Mouse (Mus musculus) neural tube, embryonic 12.5 days (tissue): ENCODE measurements around the gene Tmem104. TPM values are rescaled to one million over a fixed set of nuclear protein-coding genes. Genes with fewer than 3 reads are reported as not detected.

Experiments used
- ATAC-seq: fragments of 200-750 bp; cut with Nextera tagmentation; 2 replicates; pipeline ENCODE4 v1.8.0; 2017; ENCODE audit warnings: low read depth, mild to moderate bottlenecking, moderate TSS enrichment, moderate library complexity; ENCODE audit not compliant: low FRiP score
- H3K27ac ChIP-seq: fragments of 300-500 bp; sonication (generic); 2 replicates; pipeline ENCODE4 v1.5.1; 2016
- H3K27me3 ChIP-seq: fragments of 300-500 bp; sonication (generic); replicated peaks from 2 replicates; pipeline ENCODE4 v1.6.1; 2016; ENCODE audit warnings: mild to moderate bottlenecking
- H3K36me3 ChIP-seq: fragments of 300-500 bp; sonication (generic); 2 replicates; pipeline ENCODE4 v1.6.1; 2016; ENCODE audit warnings: mild to moderate bottlenecking
- H3K4me1 ChIP-seq: fragments of 300-500 bp; sonication (generic); 2 replicates; pipeline ENCODE4 v1.6.1; 2016
- H3K4me2 ChIP-seq: fragments of 300-500 bp; sonication (generic); replicated peaks from 2 replicates; pipeline ENCODE4 v1.6.1; 2016; ENCODE audit warnings: mild to moderate bottlenecking
- H3K4me3 ChIP-seq: fragments of 300-500 bp; sonication (generic); 2 replicates; pipeline ENCODE4 v1.5.1; 2016
- H3K9ac ChIP-seq: fragments of 300-500 bp; sonication (generic); 2 replicates; pipeline ENCODE4 v1.6.1; 2016; ENCODE audit warnings: mild to moderate bottlenecking
- H3K9me3 ChIP-seq: fragments of 300-500 bp; sonication (generic); 2 replicates; pipeline ENCODE4 v1.6.1; 2016; ENCODE audit warnings: mild to moderate bottlenecking
- WGBS: fragments of 180-500 bp; shearing (Covaris S2); methylation state at CpG from one replicate; pipeline ENCODE4 v1.1.7; 2016; 5-methylcytosine and 5-hydroxymethylcytosine counted together
- polyA plus RNA-seq: library from polyadenylated mRNA; unstranded; fragments of >200 nt; fragmentation: Nextera tagmentation; extraction: Ambion mirVana; gene quantifications from 2 replicates; pipeline ENCODE4 v1.2.1, GENCODE M21; 2016

Tmem104 gene
- polyA plus RNA-seq, 1 experiment from 2014 or later: 9.7 TPM

DNA sequence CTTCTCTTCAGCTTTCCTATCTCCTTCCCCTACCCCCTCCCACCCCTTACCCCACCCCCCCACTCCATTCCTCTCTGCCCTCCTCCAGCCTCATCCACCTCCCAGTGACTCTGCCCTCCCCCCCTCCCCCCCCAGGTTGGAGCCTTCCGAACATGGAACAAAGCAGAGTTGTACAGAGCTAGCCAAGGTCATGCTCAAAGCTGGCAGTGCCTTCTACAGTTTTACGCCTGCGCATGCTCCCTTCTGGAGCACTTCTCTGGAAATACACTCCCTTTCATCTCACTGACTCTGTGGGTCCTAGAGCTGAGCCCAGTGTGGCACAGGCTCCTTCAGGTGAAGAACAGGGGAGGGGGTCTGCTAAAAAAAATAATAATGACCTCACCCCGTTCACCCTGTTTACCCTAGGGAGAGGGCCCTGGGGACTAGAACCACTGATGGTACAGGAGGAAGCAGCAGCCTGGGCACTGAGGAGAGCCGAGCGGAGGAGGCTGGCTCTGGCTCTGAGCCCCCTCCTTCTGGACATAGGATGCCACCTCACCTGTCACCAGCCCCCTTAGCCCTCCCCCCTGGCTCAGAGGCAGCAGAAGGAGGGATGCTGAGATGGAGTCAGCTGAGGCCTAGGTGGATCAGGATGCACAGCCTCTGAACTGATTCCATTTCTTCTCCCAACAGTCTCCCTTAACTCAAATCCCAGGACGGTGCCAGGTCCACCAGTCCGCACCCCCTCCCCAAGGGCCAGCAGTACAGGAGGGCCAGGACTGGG is 95.6 kb downstream of the Tmem104 start:
- ATAC-seq: no peak
- Histone ChIP-seq H3K9ac (no peak overlapping the region), H3K4me1 (peaks cover 6% of the 10 kb centered on the region), H3K4me3 (no peak overlapping the region), H3K27ac (no peak overlapping the region), H3K4me2 (no peak overlapping the region), H3K36me3 (no peaks in the 10 kb centered on the region), H3K9me3 (no peaks in the 10 kb centered on the region), H3K27me3 (no peaks in the 10 kb centered on the region)
- 87% methylated on average over 8 of the region's 8 CpGs for WGBS

DNA sequence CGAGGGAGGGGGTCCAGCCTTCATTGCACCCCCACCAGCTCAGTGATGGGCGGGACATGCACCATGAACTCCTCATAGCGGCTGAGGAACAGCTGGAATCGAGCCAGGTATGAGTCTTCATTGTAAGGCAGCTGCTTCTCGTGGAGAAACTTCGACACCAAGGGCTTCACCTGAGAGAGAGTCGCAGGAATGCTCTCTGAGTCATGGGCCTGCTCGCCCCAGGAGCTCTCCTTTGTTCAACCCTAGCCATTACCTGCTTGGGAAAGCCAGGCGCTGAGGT is 96.1 kb downstream of the Tmem104 start:
- Histone ChIP-seq H3K4me2 (no peak overlapping the region), H3K9ac (no peak overlapping the region), H3K27me3 (no peaks in the 10 kb centered on the region), H3K9me3 (no peaks in the 10 kb centered on the region), H3K4me1 (0 out of 2 replicates have a peak, but pooled peaks cover 4% of the 10 kb centered on the region), H3K36me3 (no peaks in the 10 kb centered on the region), H3K4me3 (no peak overlapping the region), H3K27ac (no peak overlapping the region)
- ATAC-seq: no peak
- WGBS: 76% methylated on average over 9 of the region's 9 CpGs

DNA sequence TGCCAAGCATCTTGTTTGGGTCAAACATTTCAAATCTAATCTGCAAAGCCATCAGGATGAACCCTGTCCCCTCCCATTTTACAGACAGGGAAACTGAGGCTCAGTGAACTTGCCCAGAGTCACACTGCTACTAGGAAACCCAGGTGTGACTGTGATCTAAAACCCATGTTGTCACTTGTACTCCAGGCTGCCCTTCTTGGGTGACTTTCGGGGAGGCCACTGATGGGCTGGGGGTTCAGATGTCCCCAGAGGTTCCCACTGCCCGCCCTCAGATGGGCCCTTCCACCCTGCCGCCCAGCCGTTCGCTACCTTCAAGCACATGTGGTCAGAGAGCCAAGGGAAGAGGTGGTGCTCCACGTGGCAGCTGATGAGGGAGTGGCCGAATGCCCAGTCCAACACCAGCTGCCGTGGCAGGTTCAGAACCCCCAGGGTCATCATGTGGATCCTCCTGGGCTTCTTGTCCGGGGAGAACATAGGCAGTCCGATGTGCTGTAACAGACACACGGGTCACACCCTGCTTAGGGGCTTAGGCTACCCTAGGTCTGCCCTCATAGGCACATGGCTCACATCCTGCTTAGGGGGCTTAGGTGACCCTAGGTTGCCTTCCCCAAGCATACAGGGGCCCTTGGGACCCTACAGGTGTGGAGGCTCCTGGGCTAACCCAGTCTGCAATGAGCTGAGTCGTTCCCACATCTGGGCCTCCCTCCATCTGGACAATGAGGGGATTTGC is 96.8 kb downstream of the Tmem104 start:
- no peaks in the 10 kb centered on the region for H3K36me3 ChIP-seq
- no peak overlapping the region for H3K4me2 ChIP-seq
- 87% methylated on average over 12 of the region's 12 CpGs for WGBS
- no peak for ATAC-seq
- no peak overlapping the region for H3K4me3 ChIP-seq
- H3K9ac ChIP-seq: no peak overlapping the region
- no peaks in the 10 kb centered on the region for H3K27me3 ChIP-seq
- no peak overlapping the region for H3K27ac ChIP-seq
- H3K9me3 ChIP-seq: no peaks in the 10 kb centered on the region
- 0 out of 2 replicates have a peak, but pooled peaks cover 4% of the 10 kb centered on the region for H3K4me1 ChIP-seq

DNA sequence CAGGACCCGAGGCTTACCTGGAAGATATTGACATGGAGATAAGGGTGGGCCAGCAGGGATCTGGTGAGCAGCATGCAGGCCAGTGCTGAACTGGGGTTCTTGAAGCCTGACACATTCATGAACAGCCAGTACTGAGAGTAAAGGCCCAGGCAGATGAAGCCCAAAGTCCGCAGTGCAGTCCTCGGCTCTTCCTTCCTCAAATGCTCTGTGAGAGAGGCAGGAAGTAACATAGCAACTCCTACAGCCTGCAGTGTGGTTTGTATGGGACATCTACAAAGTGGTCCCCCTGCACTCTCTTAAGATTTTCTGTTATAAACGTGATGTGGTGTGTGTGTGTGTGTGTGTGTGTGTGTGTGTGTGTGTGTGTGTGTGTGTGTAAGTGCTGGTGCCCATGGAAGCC is 98.0 kb downstream of the Tmem104 start:
- Histone ChIP-seq H3K36me3 (no peaks in the 10 kb centered on the region), H3K9me3 (no peaks in the 10 kb centered on the region), H3K27ac (no peak overlapping the region), H3K4me2 (no peak overlapping the region), H3K4me1 (0 out of 2 replicates have a peak, but pooled peaks cover 4% of the 10 kb centered on the region), H3K4me3 (no peak overlapping the region), H3K9ac (no peak overlapping the region), H3K27me3 (no peaks in the 10 kb centered on the region)
- no peak for ATAC-seq
- WGBS: 77% methylated on average over 4 of the region's 4 CpGs

DNA sequence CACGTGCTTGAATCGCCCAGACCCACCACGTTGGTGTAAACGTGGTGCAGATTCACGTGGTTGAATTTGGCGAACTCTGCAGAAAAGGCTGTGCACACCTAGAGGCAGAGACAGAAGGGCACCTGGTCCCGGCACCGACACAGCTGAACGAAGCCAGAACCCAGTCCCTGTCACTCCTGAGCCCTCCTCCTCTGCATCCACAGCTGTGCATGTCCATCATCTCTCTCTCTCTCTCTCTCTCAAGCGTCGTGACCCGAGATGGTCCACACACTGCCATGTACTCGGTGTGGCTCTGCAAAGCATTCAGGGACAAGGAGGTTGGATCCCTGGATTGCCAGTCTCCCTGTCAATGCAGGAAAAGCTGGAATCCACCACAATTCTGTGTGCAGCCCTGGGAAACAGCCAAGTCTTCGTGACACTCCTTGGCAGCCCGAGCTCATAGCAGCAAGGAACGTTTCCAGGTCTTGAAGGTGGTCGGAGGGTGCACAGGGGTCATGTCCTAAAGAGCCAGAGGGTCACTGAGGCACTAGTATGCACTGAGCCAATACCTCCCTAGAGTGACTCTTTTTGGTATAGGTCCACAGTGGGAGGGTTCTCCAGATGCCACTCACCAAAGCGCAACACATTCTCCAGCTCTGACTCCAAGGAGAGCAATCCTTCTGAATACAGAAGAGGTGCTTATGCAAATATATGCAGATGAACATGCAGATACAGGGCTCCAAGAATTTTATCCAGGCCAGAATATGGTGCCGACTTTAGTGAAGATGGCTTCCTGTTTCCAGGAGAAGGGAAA is 99.1 kb downstream of the Tmem104 start:
- Histone ChIP-seq H3K4me1 (0 out of 2 replicates have a peak, but pooled peaks cover 4% of the 10 kb centered on the region), H3K27me3 (no peaks in the 10 kb centered on the region), H3K9ac (no peak overlapping the region), H3K36me3 (no peaks in the 10 kb centered on the region), H3K4me2 (no peak overlapping the region), H3K4me3 (no peak overlapping the region), H3K9me3 (no peaks in the 10 kb centered on the region), H3K27ac (no peak overlapping the region)
- 81% methylated on average over 19 of the region's 19 CpGs for WGBS
- ATAC-seq: no peak

DNA sequence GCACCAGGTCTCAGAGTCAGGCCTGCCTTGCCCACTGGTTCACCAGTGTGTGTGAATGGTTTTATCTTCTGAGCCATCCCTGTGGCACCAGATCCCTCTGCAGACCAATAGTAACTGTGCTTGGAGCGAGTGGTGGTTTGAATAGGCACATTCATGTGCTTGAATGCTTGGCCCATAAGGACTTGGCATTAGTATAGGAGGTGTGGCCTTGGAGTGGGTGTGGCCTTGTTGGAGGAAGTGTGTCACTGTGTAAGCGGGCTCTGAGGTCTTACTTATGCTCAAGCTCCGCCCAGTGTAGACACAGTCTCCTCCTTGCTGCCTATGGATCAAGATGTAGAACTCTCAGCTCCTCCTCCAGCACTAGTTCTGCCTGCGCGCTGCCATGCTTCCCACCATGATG is 100.1 kb downstream of the Tmem104 start:
- ATAC-seq: no peak
- H3K27me3 ChIP-seq: no peaks in the 10 kb centered on the region
- 0 out of 2 replicates have a peak, but pooled peaks cover 4% of the 10 kb centered on the region for H3K4me1 ChIP-seq
- H3K36me3 ChIP-seq: no peaks in the 10 kb centered on the region
- H3K27ac ChIP-seq: no peak overlapping the region
- no peaks in the 10 kb centered on the region for H3K9me3 ChIP-seq
- H3K9ac ChIP-seq: no peak overlapping the region
- no peak overlapping the region for H3K4me3 ChIP-seq
- no peak overlapping the region for H3K4me2 ChIP-seq
- WGBS: 88% methylated on average over 5 of the region's 5 CpGs

DNA sequence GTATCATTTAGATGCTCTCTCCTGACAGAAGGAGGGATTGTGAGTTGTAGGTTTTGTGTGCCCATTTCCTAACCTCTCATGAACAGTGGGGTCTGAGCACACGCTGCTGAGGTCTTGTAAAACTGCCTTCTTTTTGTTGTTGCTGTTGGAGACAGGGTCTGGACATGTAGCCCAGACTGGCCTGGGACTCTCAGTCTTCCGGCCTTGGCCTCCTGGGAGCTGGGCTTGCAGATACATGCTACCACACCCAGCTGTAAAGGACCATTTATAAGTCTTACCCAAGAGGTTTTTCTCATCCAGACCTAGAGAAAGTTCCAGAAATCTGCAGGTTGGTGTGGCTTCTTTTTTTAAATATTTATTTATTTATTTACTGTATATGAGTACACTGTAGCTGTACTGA is 101.0 kb downstream of the Tmem104 start:
- no peak for ATAC-seq
- Histone ChIP-seq H3K36me3 (no peaks in the 10 kb centered on the region), H3K27me3 (no peaks in the 10 kb centered on the region), H3K9me3 (no peaks in the 10 kb centered on the region), H3K4me3 (no peak overlapping the region), H3K4me2 (no peak overlapping the region), H3K27ac (no peak overlapping the region), H3K9ac (no peak overlapping the region), H3K4me1 (0 out of 2 replicates have a peak, but pooled peaks cover 4% of the 10 kb centered on the region)
- WGBS: 89% methylated on average over 2 of the region's 2 CpGs

DNA sequence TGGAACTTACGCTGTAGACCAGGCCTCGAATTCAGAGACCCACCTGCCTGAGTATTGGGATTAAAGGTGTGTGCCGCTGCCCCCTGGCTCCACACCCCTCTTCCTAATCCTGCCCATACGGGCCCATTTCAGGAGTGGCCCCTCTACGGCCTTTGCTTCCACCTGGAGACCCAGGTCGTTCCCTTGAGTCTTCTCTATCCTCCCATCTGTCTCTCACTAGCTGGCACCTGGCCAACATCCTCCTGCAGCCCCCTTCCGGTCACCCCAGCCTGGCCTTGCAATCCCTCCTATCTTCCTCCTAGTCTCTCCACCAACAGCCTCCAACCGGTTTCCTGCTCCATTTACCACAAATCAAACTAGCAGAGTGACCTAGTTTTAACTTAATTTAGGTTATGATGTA is 102.6 kb downstream of the Tmem104 start:
- Histone ChIP-seq H3K4me2 (no peak overlapping the region), H3K9me3 (no peaks in the 10 kb centered on the region), H3K36me3 (no peaks in the 10 kb centered on the region), H3K27ac (no peak overlapping the region), H3K27me3 (no peaks in the 10 kb centered on the region), H3K4me3 (no peak overlapping the region), H3K4me1 (0 out of 2 replicates have a peak, but pooled peaks cover 4% of the 10 kb centered on the region), H3K9ac (no peak overlapping the region)
- no peak for ATAC-seq
- WGBS: 84% methylated on average over 8 of the region's 8 CpGs

DNA sequence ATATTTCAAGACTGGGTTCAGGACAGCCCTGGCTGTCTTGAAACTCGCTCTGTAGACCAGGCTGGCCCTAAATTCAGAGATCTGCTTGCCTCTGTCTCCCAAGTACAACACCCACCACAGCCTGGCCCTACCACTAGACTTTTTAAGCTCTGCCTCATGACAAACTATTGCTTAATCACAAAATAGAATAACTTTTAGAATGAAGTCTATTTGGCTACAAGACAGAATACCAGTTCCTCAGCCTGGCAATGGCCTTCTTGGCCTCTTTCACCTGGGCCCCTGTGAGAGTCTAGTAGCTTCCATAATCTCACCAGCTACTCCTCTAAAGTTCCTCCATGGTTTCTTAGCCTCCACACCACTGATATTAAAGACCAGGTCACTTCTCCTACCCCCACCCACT is 103.0 kb downstream of the Tmem104 start:
- ATAC-seq: no peak

DNA sequence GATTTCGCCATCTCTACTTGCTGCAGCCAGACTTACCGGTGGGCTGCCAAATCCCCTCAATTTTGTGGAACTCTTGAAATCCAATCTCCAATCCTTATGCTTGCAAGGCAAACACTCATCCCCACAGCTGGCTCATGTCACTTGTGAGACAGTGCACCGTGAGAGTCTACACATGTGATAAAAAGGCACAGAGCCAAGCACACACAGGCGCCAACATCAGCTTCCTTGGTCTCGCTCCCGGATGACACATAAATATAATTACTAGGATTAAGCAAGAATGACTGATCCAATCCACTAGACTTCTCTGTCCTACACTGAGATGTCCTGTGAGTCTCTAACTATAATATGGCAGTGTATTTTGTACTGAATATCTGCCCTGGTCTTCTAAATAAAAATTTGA is 103.6 kb downstream of the Tmem104 start:
- 88% methylated on average over 6 of the region's 6 CpGs for WGBS
- H3K4me1 ChIP-seq: 0 out of 2 replicates have a peak, but pooled peaks cover 4% of the 10 kb centered on the region
- ATAC-seq: no peak

More for the DNA sequence above, 103.0 kb downstream of the Tmem104 start:
- Histone ChIP-seq H3K4me3 (no peak overlapping the region), H3K9ac (no peak overlapping the region), H3K36me3 (no peaks in the 10 kb centered on the region), H3K9me3 (no peaks in the 10 kb centered on the region), H3K27me3 (no peaks in the 10 kb centered on the region), H3K4me1 (0 out of 2 replicates have a peak, but pooled peaks cover 4% of the 10 kb centered on the region), H3K27ac (no peak overlapping the region), H3K4me2 (no peak overlapping the region)
- 81% methylated on average over 1 of the region's 1 CpGs for whole genome bisulfite sequencing

DNA sequence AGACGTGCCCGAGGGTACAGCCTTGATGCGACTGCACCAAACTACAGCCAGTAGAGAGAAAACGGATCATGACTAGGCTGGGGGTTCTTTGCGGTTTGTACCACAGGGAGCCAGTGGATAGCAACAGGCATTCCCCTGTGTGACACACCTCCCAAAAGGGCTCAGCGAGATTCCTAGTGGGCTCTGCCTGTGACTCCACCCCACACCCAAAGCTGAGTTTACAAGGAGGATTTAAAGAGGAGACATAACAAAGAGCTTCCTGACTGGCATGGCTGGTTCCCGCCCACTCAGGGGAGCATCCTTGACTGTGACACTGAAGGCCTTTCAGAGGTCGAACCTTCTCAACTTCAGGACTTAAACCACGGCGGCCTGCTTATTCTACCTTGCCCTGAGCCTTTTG is 104.2 kb downstream of the Tmem104 start:
- WGBS: 79% methylated on average over 10 of the region's 10 CpGs
- Histone ChIP-seq H3K4me2 (no peak overlapping the region), H3K9me3 (no peaks in the 10 kb centered on the region), H3K27me3 (peaks cover 4% of the 10 kb centered on the region), H3K4me1 (0 out of 2 replicates have a peak, but pooled peaks cover 1% of the 10 kb centered on the region), H3K9ac (no peak overlapping the region), H3K4me3 (no peak overlapping the region), H3K36me3 (no peaks in the 10 kb centered on the region), H3K27ac (no peak overlapping the region)
- ATAC-seq: no peak

More for the DNA sequence above, 103.6 kb downstream of the Tmem104 start:
- Histone ChIP-seq H3K4me3 (no peak overlapping the region), H3K27me3 (no peaks in the 10 kb centered on the region; the same call in 1 of the 2 replicates), H3K27ac (no peak overlapping the region), H3K9ac (no peak overlapping the region), H3K9me3 (no peaks in the 10 kb centered on the region), H3K4me2 (no peak overlapping the region), H3K36me3 (no peaks in the 10 kb centered on the region)
